12 mouse cellular contexts compared by ENCODE assay signal in genomic region chr15:78330706-78331105, GRCm38 (mm10).
"Had no signal": no experiment of that assay in that cellular context is flagged by ENCODE, and none has a peak within 500 bp of the region (broad histone marks: within the 10 kb centered on the region; RNA-seq: fewer than 3 reads in every experiment).

No protein-coding gene starts in this region.

- H3K9me3 ChIP-seq: limb, embryonic 10.5 days; liver, embryonic 15.5 days; midbrain, embryonic 12.5 days had no signal

- H3K36me3 ChIP-seq: limb, embryonic 10.5 days; liver, embryonic 15.5 days; midbrain, embryonic 12.5 days had no signal

- DNase-seq: kidney, adult 9 months; kidney, postnatal 36 days; lung, adult 2 months; right cerebral cortex, postnatal 25 days; thymus, adult 18-20 months; thymus, postnatal 14 days had no signal

- H3K27me3 ChIP-seq: liver, embryonic 15.5 days; midbrain, embryonic 12.5 days had no signal

- H3K9ac ChIP-seq: liver, embryonic 15.5 days; midbrain, embryonic 12.5 days had no signal

- H3K4me3 ChIP-seq: layer of hippocampus, adult 2 months; limb, embryonic 10.5 days; liver, embryonic 15.5 days; midbrain, embryonic 12.5 days had no signal

- H3K27ac ChIP-seq: kidney, postnatal 0 days; layer of hippocampus, adult 2 months; limb, embryonic 10.5 days; liver, embryonic 15.5 days; midbrain, embryonic 12.5 days had no signal

- H3K4me2 ChIP-seq: liver, embryonic 11.5 days; liver, embryonic 15.5 days; midbrain, embryonic 12.5 days had no signal
